Mouse (Mus musculus) heart, adult 2 months (tissue): Measurements from ENCODE around the gene Dolk.

Experiments
- CTCF ChIP-seq: fragments of 200-600 bp; IDR thresholded peaks from 2 replicates; pipeline ENCODE4 v1.8.1; 2022; ENCODE audit warnings: antibody characterized with exemption, mild to moderate bottlenecking, moderate library complexity
- EP300 ChIP-seq: fragments of 200-500 bp; IDR thresholded peaks from 2 replicates; pipeline ENCODE4 v1.6.1; 2011; ENCODE audit warnings: low read depth, low read length, control low read depth; ENCODE audit not compliant: insufficient read depth
- POLR2A ChIP-seq: fragments of 200-500 bp; IDR thresholded peaks from 2 replicates; pipeline ENCODE4 v1.6.1; 2011; ENCODE audit warnings: mild to moderate bottlenecking, low read depth, low read length, control low read depth; ENCODE audit not compliant: insufficient read depth

- TF ChIP-seq CTCF, result no peak
- no peak for TF ChIP-seq POLR2A
- TF ChIP-seq EP300, result no peak
Measured at GRCm38 (mm10) chr2:30328791-30329190, 42.7 kb upstream of the Dolk start.
